Mouse (Mus musculus): ENCODE measurements around the gene Chkb. TPM values are rescaled to one million over a fixed set of nuclear protein-coding genes. Genes with fewer than 3 reads are reported as not detected.
"Not testable (repeated sequence)": the region's sequence is repeated elsewhere in the genome, so short reads cannot be mapped to it uniquely, and the experiment has no call there.

Chkb gene
- total RNA-seq, 1 experiment from 2014 or later = 32.6 TPM

GRCm38 (mm10) chr15:89459821-89460220, 30.1 kb upstream of the Chkb start:
- no peak for ATAC-seq (replicated peaks in 1 of 2; ENCODE audit: insufficient read depth in 1 of 2, low FRiP score in 2 of 2, low TSS enrichment in 1 of 2, low read depth in 1 of 2, poor library complexity in 2 of 2, severe bottlenecking in 2 of 2)

DNA sequence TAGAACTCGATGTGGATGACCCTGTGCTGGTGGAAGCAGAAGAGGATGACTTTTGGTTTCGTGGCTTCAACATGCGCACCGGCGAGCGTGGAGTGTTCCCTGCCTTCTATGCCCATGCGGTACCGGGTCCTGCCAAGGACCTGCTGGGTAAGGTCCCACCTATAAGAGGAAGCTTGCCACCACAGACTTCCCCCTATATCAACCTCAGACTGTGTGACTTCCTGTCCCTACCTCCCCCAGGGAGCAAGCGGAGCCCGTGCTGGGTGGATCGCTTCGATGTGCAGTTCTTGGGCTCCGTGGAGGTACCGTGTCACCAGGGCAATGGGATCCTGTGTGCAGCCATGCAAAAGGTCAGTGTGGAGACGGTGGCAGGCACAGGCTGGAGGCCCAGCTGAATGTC, 29.2 kb upstream of the Chkb start:
- peak; percentile 89 to 93 for ATAC-seq (replicated peaks in 1 of 2; ENCODE audit: insufficient read depth in 1 of 2, low FRiP score in 2 of 2, low TSS enrichment in 1 of 2, low read depth in 1 of 2, poor library complexity in 2 of 2, severe bottlenecking in 2 of 2)

GRCm38 (mm10) chr15:89455642-89456041, 25.9 kb upstream of the Chkb start:
- no peak for ATAC-seq (replicated peaks in 1 of 2; ENCODE audit: insufficient read depth in 1 of 2, low FRiP score in 2 of 2, low TSS enrichment in 1 of 2, low read depth in 1 of 2, poor library complexity in 2 of 2, severe bottlenecking in 2 of 2)

GRCm38 (mm10) chr15:89454857-89455256, 25.1 kb upstream of the Chkb start:
- ATAC-seq (replicated peaks in 1 of 2; ENCODE audit: insufficient read depth in 1 of 2, low FRiP score in 2 of 2, low TSS enrichment in 1 of 2, low read depth in 1 of 2, poor library complexity in 2 of 2, severe bottlenecking in 2 of 2) = no peak

DNA sequence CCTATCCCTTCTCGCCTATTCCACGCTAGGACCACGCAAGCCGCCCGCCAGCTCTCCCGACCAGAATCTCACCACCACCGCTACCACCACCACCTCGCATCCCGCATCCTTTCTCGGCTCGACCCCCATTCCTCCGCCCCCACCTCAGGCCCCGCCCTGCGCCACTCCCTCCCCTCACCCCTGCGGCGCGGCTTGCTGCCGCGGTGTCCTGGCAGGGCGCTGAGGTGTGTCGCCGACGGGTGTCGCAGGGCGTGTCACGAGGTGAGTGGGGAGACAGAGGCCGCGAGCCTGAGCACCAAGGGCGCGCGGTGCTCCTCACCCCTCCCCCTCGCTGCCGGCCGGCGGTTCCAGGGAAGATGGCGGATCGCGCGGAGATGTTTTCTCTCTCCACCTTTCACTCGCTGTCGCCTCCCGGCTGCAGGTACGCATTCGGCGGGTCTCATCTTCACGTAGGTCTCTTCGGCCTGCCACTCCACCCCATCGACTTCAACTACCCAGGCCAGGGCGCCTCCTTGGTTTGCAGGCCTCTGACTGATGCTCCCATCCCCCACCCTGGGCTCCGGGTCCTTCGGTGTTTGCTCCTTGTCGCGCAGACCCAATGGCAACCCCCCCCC, 24.3 kb upstream of the Chkb start, which contains the start of gene Mapk8ip2:
TSS of gene Mapk8ip2 (plus strand) at position 49 of the 614 bp plus-strand sequence.
- no peak for ATAC-seq (replicated peaks in 1 of 2; ENCODE audit: insufficient read depth in 1 of 2, low FRiP score in 2 of 2, low TSS enrichment in 1 of 2, low read depth in 1 of 2, poor library complexity in 2 of 2, severe bottlenecking in 2 of 2)

GRCm38 (mm10) chr15:89452906-89453864, 23.5 kb upstream of the Chkb start:
- peak; percentile 75 to 88 for ATAC-seq (replicated peaks in 1 of 2; ENCODE audit: insufficient read depth in 1 of 2, low FRiP score in 2 of 2, low TSS enrichment in 1 of 2, low read depth in 1 of 2, poor library complexity in 2 of 2, severe bottlenecking in 2 of 2)

DNA sequence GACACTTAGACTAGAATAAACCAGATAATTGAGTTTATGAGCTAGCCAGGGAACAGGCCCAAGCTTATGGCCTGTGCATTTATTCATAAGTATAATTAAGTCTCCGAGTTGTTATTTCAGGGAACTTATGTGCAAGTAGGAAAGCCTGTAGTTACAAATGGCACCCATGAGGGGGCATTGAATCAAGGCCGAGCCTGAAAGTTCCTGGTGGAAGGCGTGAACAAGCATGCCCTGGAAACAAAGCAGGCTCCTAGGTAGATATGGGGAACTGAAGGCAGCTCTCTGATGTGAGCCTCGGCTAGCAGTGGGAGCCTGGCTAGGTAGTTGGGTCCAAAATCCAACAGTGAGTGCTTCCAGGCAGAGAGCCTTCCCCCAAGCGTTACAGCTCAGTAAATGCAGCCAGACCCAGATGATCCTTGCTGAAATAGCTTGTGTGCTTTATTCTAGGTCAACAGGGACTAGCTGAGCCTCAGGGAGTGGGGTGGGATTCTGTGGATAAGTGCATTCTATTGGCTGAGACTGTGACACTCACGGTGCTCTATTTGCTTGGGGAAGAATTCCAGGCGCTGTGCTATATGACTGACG, 12.9 kb upstream of the Chkb start:
- 0 out of 4 replicates have a peak, but pooled peaks have one; percentile 42 for ATAC-seq (replicated peaks in 1 of 2; ENCODE audit: insufficient read depth in 1 of 2, low FRiP score in 2 of 2, low TSS enrichment in 1 of 2, low read depth in 1 of 2, poor library complexity in 2 of 2, severe bottlenecking in 2 of 2)

- no peak for ATAC-seq (replicated peaks in 1 of 2; ENCODE audit: insufficient read depth in 1 of 2, low FRiP score in 2 of 2, low TSS enrichment in 1 of 2, low read depth in 1 of 2, poor library complexity in 2 of 2, severe bottlenecking in 2 of 2)
Observed at GRCm38 (mm10) chr15:89435878-89436277, 6.2 kb upstream of the Chkb start.

DNA sequence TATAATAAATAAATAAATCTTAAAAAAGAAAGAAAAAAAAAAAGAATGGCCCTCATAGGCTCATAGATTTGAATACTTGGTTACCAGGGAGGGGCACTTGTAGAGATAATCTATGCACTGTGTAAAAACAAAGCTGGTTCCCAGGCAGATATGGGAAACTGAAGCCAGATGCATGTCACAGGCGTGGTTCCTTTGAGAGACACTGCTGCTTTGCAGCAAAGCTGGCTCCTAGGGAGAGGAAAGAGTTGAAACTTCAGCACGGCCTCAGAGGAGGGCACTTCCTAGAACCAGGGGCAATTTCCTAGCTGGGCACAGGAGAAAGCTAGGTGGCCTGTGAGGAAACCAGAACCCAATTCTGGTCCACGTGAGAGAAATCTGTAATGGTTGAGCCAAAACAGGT, 4.4 kb upstream of the Chkb start:
- no peak for ATAC-seq (replicated peaks in 1 of 2; ENCODE audit: insufficient read depth in 1 of 2, low FRiP score in 2 of 2, low TSS enrichment in 1 of 2, low read depth in 1 of 2, poor library complexity in 2 of 2, severe bottlenecking in 2 of 2)

- ATAC-seq (replicated peaks in 1 of 2; ENCODE audit: insufficient read depth in 1 of 2, low FRiP score in 2 of 2, low TSS enrichment in 1 of 2, low read depth in 1 of 2, poor library complexity in 2 of 2, severe bottlenecking in 2 of 2) = no peak
Observed at GRCm38 (mm10) chr15:89432946-89433345, 3.2 kb upstream of the Chkb start.

- ATAC-seq (replicated peaks in 1 of 2; ENCODE audit: insufficient read depth in 1 of 2, low FRiP score in 2 of 2, low TSS enrichment in 1 of 2, low read depth in 1 of 2, poor library complexity in 2 of 2, severe bottlenecking in 2 of 2) = no peak
Observed at GRCm38 (mm10) chr15:89431806-89432205, 2.1 kb upstream of the Chkb start.

DNA sequence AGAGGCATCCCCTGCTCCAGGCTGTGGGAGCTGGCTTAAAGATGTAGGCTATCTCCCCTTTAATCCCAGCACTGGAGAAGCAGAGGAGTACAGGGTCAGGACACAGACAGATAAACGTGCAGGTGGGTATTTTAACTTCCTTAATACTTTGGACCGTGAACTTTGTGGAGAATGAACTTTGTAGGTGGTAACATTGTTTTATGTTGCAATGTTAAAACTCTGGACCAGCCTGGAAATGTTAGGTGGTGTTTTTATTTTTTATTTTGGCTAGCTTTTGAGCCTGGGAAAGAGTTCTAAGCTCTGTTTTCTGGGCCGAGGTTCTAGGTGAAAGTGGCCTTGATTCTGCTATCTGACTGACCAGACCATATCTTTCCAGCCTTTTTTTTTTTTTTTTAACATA, 1.6 kb upstream of the Chkb start:
- ATAC-seq (replicated peaks in 1 of 2; ENCODE audit: insufficient read depth in 1 of 2, low FRiP score in 2 of 2, low TSS enrichment in 1 of 2, low read depth in 1 of 2, poor library complexity in 2 of 2, severe bottlenecking in 2 of 2) = no peak

DNA sequence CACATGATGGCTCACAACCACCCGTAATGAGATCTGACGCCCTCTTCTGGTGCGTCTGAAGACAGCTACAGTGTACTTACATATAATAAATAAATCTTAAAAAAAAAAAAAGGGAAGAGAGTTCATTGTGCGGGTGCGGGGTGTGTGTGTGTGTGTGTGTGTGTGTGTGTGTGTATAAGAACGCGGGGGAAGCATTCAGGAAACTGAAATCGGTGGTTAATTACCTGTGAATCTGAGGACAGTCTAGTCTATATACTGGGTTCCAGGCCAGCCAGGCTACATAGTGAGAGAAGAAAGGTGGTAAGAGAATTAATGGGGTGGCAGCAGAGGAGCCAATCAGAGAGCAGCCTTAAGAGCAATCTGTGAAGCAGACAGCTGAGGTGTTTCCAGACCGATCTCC, 1.1 kb upstream of the Chkb start:
- ATAC-seq (replicated peaks in 1 of 2; ENCODE audit: insufficient read depth in 1 of 2, low FRiP score in 2 of 2, low TSS enrichment in 1 of 2, low read depth in 1 of 2, poor library complexity in 2 of 2, severe bottlenecking in 2 of 2) = not testable (repeated sequence)

GRCm38 (mm10) chr15:89430341-89430740, 633 bp upstream of the Chkb start:
- no peak for ATAC-seq (replicated peaks in 1 of 2; ENCODE audit: insufficient read depth in 1 of 2, low FRiP score in 2 of 2, low TSS enrichment in 1 of 2, low read depth in 1 of 2, poor library complexity in 2 of 2, severe bottlenecking in 2 of 2)

GRCm38 (mm10) chr15:89428821-89429351, 822 bp downstream of the Chkb start:
- ATAC-seq (replicated peaks in 1 of 2; ENCODE audit: insufficient read depth in 1 of 2, low FRiP score in 2 of 2, low TSS enrichment in 1 of 2, low read depth in 1 of 2, poor library complexity in 2 of 2, severe bottlenecking in 2 of 2) = no peak

DNA sequence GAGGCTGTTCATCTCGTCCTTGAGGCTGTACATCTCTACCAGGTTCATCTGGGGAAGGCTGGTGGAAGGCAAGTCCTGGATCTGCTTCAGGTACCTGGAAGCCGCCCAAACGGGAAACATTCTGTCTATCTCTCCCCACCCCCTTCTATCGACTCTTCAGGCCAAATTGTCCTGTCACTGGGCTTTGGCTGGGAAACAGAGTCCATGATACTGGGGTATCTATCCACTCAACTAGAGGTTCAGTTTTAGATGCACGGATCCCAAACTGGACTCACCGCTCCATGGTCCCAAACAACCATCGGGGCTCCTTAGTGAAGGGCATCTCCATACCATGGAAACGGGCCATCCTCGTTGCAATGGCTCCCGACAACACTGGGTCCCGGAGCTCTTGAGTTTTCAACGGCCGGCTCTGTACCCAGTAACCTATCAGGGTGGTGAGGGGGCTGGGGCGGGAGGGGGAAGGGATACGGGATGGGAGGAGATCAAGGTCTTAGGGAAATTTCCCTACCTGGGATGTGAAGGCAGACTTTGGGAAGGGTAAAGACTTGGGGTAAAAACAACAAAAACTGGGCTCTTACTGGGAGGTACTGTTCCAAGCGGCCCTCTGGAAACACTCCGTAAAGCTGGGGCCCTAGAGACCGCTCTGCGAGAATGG, 1.4 kb downstream of the Chkb start:
- no peak for ATAC-seq (replicated peaks in 1 of 2; ENCODE audit: insufficient read depth in 1 of 2, low FRiP score in 2 of 2, low TSS enrichment in 1 of 2, low read depth in 1 of 2, poor library complexity in 2 of 2, severe bottlenecking in 2 of 2)

GRCm38 (mm10) chr15:89426716-89427115, 3.0 kb downstream of the Chkb start:
- no peak for ATAC-seq (replicated peaks in 1 of 2; ENCODE audit: insufficient read depth in 1 of 2, low FRiP score in 2 of 2, low TSS enrichment in 1 of 2, low read depth in 1 of 2, poor library complexity in 2 of 2, severe bottlenecking in 2 of 2)

All from hematopoietic stem cell, adult 5-6 weeks (primary cell).